Mouse (Mus musculus): ENCODE data around the gene Cox6b1. TPM values are rescaled to one million over a fixed set of nuclear protein-coding genes. Genes with fewer than 3 reads are reported as not detected.

Cox6b1 gene
- polyA plus RNA-seq, 1 experiment from 2014 or later, result 1,037 TPM

DNA sequence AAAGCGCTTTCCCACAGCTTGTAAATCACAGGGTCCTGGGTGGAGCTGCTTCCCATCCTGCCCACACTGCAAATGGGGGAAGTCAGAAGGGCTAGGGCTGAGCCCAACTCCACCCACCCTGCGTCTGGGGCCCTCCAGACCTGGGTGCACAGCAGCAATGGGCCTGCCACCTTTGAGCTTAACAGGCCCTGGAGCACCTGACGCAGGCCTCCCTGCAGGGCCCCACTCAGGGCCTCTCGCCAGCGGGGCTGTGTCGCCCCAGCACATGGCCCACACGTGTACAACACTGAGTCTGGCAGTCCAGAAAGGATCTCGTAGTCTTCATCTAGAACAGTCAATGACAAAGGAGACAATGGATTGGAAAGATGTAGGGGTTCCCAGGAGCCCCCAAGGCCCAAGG lies 46.0 kb downstream of the Cox6b1 start:
- H3K4me3 ChIP-seq (ENCODE audit: low read depth, low read length), result no peak overlapping the region
- no peak for ATAC-seq
- no peaks in the 10 kb centered on the region for H3K9me3 ChIP-seq (replicated peaks; ENCODE audit: control insufficient read depth, low read length, poor library complexity, severe bottlenecking)
- H3K27ac ChIP-seq (ENCODE audit: low read length), result no peak overlapping the region
- H3K9ac ChIP-seq (ENCODE audit: low read depth, low read length), result no peak overlapping the region
- no peak overlapping the region for H3K4me2 ChIP-seq (ENCODE audit: low read length)
- 96% methylated on average over 8 of the region's 8 CpGs for WGBS
- H3K36me3 ChIP-seq (ENCODE audit: control insufficient read depth, insufficient read depth, low read length), result peaks cover 88% of the 10 kb centered on the region
- no peaks in the 10 kb centered on the region for H3K27me3 ChIP-seq (ENCODE audit: control insufficient read depth, insufficient read depth, low read depth, low read length)
- H3K4me1 ChIP-seq (ENCODE audit: control insufficient read depth, insufficient read depth, low read length), result no peaks in the 10 kb centered on the region

GRCm38 (mm10) chr7:30572969-30573368 lies 53.0 kb downstream of the Cox6b1 start:
- Histone ChIP-seq H3K4me2 (ENCODE audit: low read length) (no peak overlapping the region), H3K36me3 (ENCODE audit: control insufficient read depth, insufficient read depth, low read length) (peaks cover 74% of the 10 kb centered on the region), H3K9ac (ENCODE audit: low read depth, low read length) (no peak overlapping the region), H3K4me3 (ENCODE audit: low read depth, low read length) (no peak overlapping the region), H3K9me3 (replicated peaks; ENCODE audit: control insufficient read depth, low read length, poor library complexity, severe bottlenecking) (no peaks in the 10 kb centered on the region), H3K4me1 (ENCODE audit: control insufficient read depth, insufficient read depth, low read length) (no peaks in the 10 kb centered on the region), H3K27me3 (ENCODE audit: control insufficient read depth, insufficient read depth, low read depth, low read length) (no peaks in the 10 kb centered on the region), H3K27ac (ENCODE audit: low read length) (no peak overlapping the region)
- WGBS, result 85% methylated on average over 2 of the region's 2 CpGs
- no peak for ATAC-seq

GRCm38 (mm10) chr7:30572389-30572788 lies 53.6 kb downstream of the Cox6b1 start:
- Histone ChIP-seq H3K36me3 (ENCODE audit: control insufficient read depth, insufficient read depth, low read length) (peaks cover 73% of the 10 kb centered on the region), H3K4me3 (ENCODE audit: low read depth, low read length) (no peak overlapping the region), H3K4me1 (ENCODE audit: control insufficient read depth, insufficient read depth, low read length) (no peaks in the 10 kb centered on the region), H3K4me2 (ENCODE audit: low read length) (no peak overlapping the region), H3K9ac (ENCODE audit: low read depth, low read length) (no peak overlapping the region), H3K27ac (ENCODE audit: low read length) (no peak overlapping the region), H3K9me3 (replicated peaks; ENCODE audit: control insufficient read depth, low read length, poor library complexity, severe bottlenecking) (no peaks in the 10 kb centered on the region), H3K27me3 (ENCODE audit: control insufficient read depth, insufficient read depth, low read depth, low read length) (no peaks in the 10 kb centered on the region)
- WGBS, result 95% methylated on average over 5 of the region's 5 CpGs
- no peak for ATAC-seq

GRCm38 (mm10) chr7:30567555-30567954 lies 58.4 kb downstream of the Cox6b1 start:
- Histone ChIP-seq H3K4me3 (ENCODE audit: low read depth, low read length) (no peak overlapping the region), H3K4me1 (ENCODE audit: control insufficient read depth, insufficient read depth, low read length) (peaks cover 7% of the 10 kb centered on the region; the same call in 1 of the 2 replicates), H3K9me3 (replicated peaks; ENCODE audit: control insufficient read depth, low read length, poor library complexity, severe bottlenecking) (no peaks in the 10 kb centered on the region), H3K9ac (ENCODE audit: low read depth, low read length) (no peak overlapping the region), H3K27ac (ENCODE audit: low read length) (no peak overlapping the region), H3K4me2 (ENCODE audit: low read length) (no peak overlapping the region), H3K36me3 (ENCODE audit: control insufficient read depth, insufficient read depth, low read length) (peaks cover 46% of the 10 kb centered on the region), H3K27me3 (ENCODE audit: control insufficient read depth, insufficient read depth, low read depth, low read length) (no peaks in the 10 kb centered on the region)
- WGBS, result 93% methylated on average over 11 of the region's 11 CpGs
- no peak for ATAC-seq

Small RNAs within 50 kb of the gene (microRNA-seq; reads per million reads assigned to microRNA genes)
- gene Mir3569, result not detected

Other genes with a start within 250 kb of the Cox6b1 start
- gene Tyrobp, start 212.4 kb downstream of the Cox6b1 start, polyA plus RNA-seq (2015; fragmentation: Nextera tagmentation; extraction: Ambion mirVana), result 15.3 and 23.5 TPM in 2 replicates
- not detected in 2 replicates for gene Hcst, start 206.3 kb downstream of the Cox6b1 start, polyA plus RNA-seq (2015; fragmentation: Nextera tagmentation; extraction: Ambion mirVana)
- 2.7 and 2.9 TPM in 2 replicates for gene Nfkbid, start 204.4 kb downstream of the Cox6b1 start, polyA plus RNA-seq (2015; fragmentation: Nextera tagmentation; extraction: Ambion mirVana)
- 761 and 788 TPM in 2 replicates for gene Aplp1, start 180.6 kb downstream of the Cox6b1 start, polyA plus RNA-seq (2015; fragmentation: Nextera tagmentation; extraction: Ambion mirVana)
- 0.67 and 0.73 TPM in 2 replicates for gene Kirrel2, start 168.5 kb downstream of the Cox6b1 start, polyA plus RNA-seq (2015; fragmentation: Nextera tagmentation; extraction: Ambion mirVana)
- 0.46 and 0.50 TPM in 2 replicates for gene Nphs1, start 167.8 kb downstream of the Cox6b1 start, polyA plus RNA-seq (2015; fragmentation: Nextera tagmentation; extraction: Ambion mirVana)
- gene Prodh2, start 132.5 kb downstream of the Cox6b1 start, polyA plus RNA-seq (2015; fragmentation: Nextera tagmentation; extraction: Ambion mirVana), result not detected in 2 replicates
- gene Arhgap33, start 91.1 kb downstream of the Cox6b1 start, polyA plus RNA-seq (2015; fragmentation: Nextera tagmentation; extraction: Ambion mirVana), result 140 and 149 TPM in 2 replicates
- 7.5 and 11.2 TPM in 2 replicates for gene Hspb6, start 74.0 kb downstream of the Cox6b1 start, polyA plus RNA-seq (2015; fragmentation: Nextera tagmentation; extraction: Ambion mirVana)
- 8.2 and 8.5 TPM in 2 replicates for gene Proser3, start 73.9 kb downstream of the Cox6b1 start, polyA plus RNA-seq (2015; fragmentation: Nextera tagmentation; extraction: Ambion mirVana)
- gene Lin37, start 66.3 kb downstream of the Cox6b1 start, polyA plus RNA-seq (2015; fragmentation: Nextera tagmentation; extraction: Ambion mirVana), result 52.1 and 63.8 TPM in 2 replicates
- gene U2af1l4, start 62.9 kb downstream of the Cox6b1 start, polyA plus RNA-seq (2015; fragmentation: Nextera tagmentation; extraction: Ambion mirVana), result 82.0 and 88.4 TPM in 2 replicates
- 18.6 and 19.2 TPM in 2 replicates for gene Gm49396, start 62.8 kb downstream of the Cox6b1 start, polyA plus RNA-seq (2015; fragmentation: Nextera tagmentation; extraction: Ambion mirVana)
- 116 and 124 TPM in 2 replicates for gene Psenen, start 62.5 kb downstream of the Cox6b1 start, polyA plus RNA-seq (2015; fragmentation: Nextera tagmentation; extraction: Ambion mirVana)
- 4.5 and 4.8 TPM in 2 replicates for gene Igflr1, start 60.7 kb downstream of the Cox6b1 start, polyA plus RNA-seq (2015; fragmentation: Nextera tagmentation; extraction: Ambion mirVana)
- gene Kmt2b, start 37.4 kb downstream of the Cox6b1 start, polyA plus RNA-seq (2015; fragmentation: Nextera tagmentation; extraction: Ambion mirVana), result 9.1 and 11.0 TPM in 2 replicates
- 0.20 and 0.22 TPM in 2 replicates for gene Zbtb32, start 27.2 kb downstream of the Cox6b1 start, polyA plus RNA-seq (2015; fragmentation: Nextera tagmentation; extraction: Ambion mirVana)
- gene Upk1a, start 13.3 kb downstream of the Cox6b1 start, polyA plus RNA-seq (2015; fragmentation: Nextera tagmentation; extraction: Ambion mirVana), result 0.29 and 0.46 TPM in 2 replicates
- not detected in 2 replicates for gene Etv2, start 9.7 kb upstream of the Cox6b1 start, polyA plus RNA-seq (2015; fragmentation: Nextera tagmentation; extraction: Ambion mirVana)
- 127 and 132 TPM in 2 replicates for gene Rbm42, start 24.2 kb upstream of the Cox6b1 start, polyA plus RNA-seq (2015; fragmentation: Nextera tagmentation; extraction: Ambion mirVana)
- gene Haus5, start 38.8 kb upstream of the Cox6b1 start, polyA plus RNA-seq (2015; fragmentation: Nextera tagmentation; extraction: Ambion mirVana), result 24.4 and 26.9 TPM in 2 replicates
- gene Pmis2, start 45.5 kb upstream of the Cox6b1 start, polyA plus RNA-seq (2015; fragmentation: Nextera tagmentation; extraction: Ambion mirVana), result not detected in 2 replicates
- gene 2200002J24Rik, start 72.8 kb upstream of the Cox6b1 start, polyA plus RNA-seq (2015; fragmentation: Nextera tagmentation; extraction: Ambion mirVana), result not detected in 2 replicates
- 1.2 and 2.2 TPM in 2 replicates for gene Atp4a, start 86.1 kb upstream of the Cox6b1 start, polyA plus RNA-seq (2015; fragmentation: Nextera tagmentation; extraction: Ambion mirVana)
- gene Tmem147, start 103.4 kb upstream of the Cox6b1 start, polyA plus RNA-seq (2015; fragmentation: Nextera tagmentation; extraction: Ambion mirVana), result 233 and 254 TPM in 2 replicates
- 1.1 and 1.7 TPM in 2 replicates for gene Gapdhs, start 117.5 kb upstream of the Cox6b1 start, polyA plus RNA-seq (2015; fragmentation: Nextera tagmentation; extraction: Ambion mirVana)
- gene Sbsn, start 125.3 kb upstream of the Cox6b1 start, polyA plus RNA-seq (2015; fragmentation: Nextera tagmentation; extraction: Ambion mirVana), result 1.6 and 2.0 TPM in 2 replicates
- 2.8 and 3.6 TPM in 2 replicates for gene Dmkn, start 137.6 kb upstream of the Cox6b1 start, polyA plus RNA-seq (2015; fragmentation: Nextera tagmentation; extraction: Ambion mirVana)
- not detected in 2 replicates for gene Krtdap, start 161.7 kb upstream of the Cox6b1 start, polyA plus RNA-seq (2015; fragmentation: Nextera tagmentation; extraction: Ambion mirVana)
- 0.13 TPM in 1 of 2 replicates, not detected in the other for gene Ffar2, start 197.6 kb upstream of the Cox6b1 start, polyA plus RNA-seq (2015; fragmentation: Nextera tagmentation; extraction: Ambion mirVana)
- gene Ffar3, start 230.0 kb upstream of the Cox6b1 start, polyA plus RNA-seq (2015; fragmentation: Nextera tagmentation; extraction: Ambion mirVana), result not detected in 2 replicates
- not detected in 2 replicates for gene Ffar1, start 235.4 kb upstream of the Cox6b1 start, polyA plus RNA-seq (2015; fragmentation: Nextera tagmentation; extraction: Ambion mirVana)